Mouse (Mus musculus) heart, postnatal 10 days (tissue): ENCODE measurements at regions not wholly inside any gene's neighbourhood (a gene's known extent, or its start where the extent isn't known, plus 50 kb on each side); places are given as distances from the start of the nearest gene placed in this dataset.

ENCODE experiments used
- DNase-seq, 2 experiments: peaks; one replicate each; pipeline ENCODE4 v3.0.0; 2021
- intact Hi-C: fragments of 180-260 bp; cut with DNase I; formaldehyde crosslinking; loops from one replicate; pipeline ENCODE4 v1.15.1; 2025

DNA sequence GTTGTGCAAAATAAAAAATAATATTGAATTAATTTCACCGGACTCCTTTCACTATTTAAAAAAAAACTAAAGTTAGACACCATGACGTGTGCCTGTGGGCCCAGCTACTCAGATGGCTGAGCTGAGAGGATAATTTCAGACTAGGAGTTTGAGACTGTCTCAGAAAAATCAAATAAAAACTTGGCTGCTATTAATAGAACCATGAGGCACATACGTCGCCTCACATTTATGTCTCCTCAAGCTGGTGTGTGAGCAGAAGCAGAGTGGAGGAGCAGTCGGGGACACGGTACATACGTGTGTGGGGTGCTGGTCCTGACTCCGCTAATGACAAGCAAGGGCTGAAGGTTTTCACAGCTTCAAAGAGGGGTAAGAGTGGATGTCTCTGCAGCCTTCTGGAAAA is 52.8 kb upstream of the Dmrtb1 start:
- DNase-seq: no peak

GRCm38 (mm10) chr4:107737907-107738306 is 53.9 kb upstream of the Dmrtb1 start:
- intact Hi-C loops: loop anchor here (1.0 to 5.0 kb wide), 2 partner anchors 64 to 107 kb away; partner anchors contain the start of gene Lrp8
- peak; percentile 86 to 92 for DNase-seq

More for the DNA sequence above, 52.8 kb upstream of the Dmrtb1 start:
- intact Hi-C loops: loop anchor here (5.0 kb wide), 1 partner anchor 65 kb away; the partner anchor contains the start of gene Lrp8

DNA sequence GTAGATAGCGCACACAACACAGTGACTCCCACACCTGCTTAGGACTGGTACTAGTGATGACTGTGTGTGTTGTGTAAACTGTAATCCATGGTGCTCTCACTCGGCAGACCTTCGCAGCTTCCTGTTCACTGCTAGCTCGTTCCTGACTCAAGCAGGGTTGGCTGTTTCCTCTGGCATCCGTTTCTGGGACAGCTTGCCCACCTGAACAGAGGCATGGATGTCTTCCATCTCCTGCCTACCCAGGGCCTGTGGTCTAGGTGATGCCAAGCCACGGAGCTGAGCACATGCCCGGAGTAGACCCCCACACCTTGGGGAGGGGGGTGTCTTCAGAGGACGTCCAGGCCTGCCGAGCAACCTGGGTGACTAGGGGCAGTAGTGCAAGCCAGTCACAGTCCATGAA is 54.7 kb upstream of the Dmrtb1 start:
- no peak for DNase-seq

DNA sequence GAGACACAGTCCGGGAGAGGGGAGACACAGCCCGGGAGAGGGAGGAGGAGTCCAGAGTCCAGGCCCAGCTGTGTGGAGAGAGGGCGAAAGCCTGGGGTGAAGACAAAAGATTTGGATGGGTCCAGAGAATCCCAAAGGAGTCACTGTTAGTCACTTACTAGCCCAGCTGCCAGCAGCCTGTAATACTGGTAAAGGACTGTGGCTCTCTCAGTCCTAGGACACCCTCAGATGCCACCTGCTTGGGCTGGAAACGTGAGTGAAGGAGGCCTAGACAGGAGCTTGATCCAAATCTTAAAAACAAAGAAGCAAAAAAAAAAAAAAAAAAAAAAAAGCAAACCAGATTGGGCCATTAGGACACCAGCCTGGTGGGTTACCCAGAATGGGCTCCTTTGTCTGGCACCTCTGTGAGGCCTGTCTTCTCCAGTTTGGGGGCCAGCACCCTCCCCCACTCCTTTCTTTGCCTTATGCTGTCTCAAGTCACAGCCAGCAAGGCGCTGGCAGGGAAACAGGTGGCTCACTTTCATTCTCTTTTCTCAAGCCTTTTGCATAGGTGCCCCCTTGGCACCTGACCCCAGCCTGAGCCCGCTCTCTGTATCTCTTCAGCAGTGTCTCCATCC is 55.9 kb upstream of the Dmrtb1 start:
- DNase-seq: no peak
- intact Hi-C loops: loop anchor here (5.0 kb wide), 1 partner anchor 62 kb away; the partner anchor contains the start of gene Lrp8

More for the DNA sequence above, 54.7 kb upstream of the Dmrtb1 start:
- intact Hi-C loops: loop anchor here (1.0 to 5.0 kb wide), 2 partner anchors 64 to 107 kb away; partner anchors contain the start of gene Lrp8

GRCm38 (mm10) chr4:107743646-107744045 is 58.4 kb upstream of the Lrp8 start:
- DNase-seq: no peak
- intact Hi-C loops: no loop called here

- no peak for DNase-seq
- intact Hi-C loops: no loop called here
These were observed 55.7 kb upstream of the Lrp8 start for GRCm38 (mm10) chr4:107746366-107746765.

GRCm38 (mm10) chr4:107746923-107747431 is 55.1 kb upstream of the Lrp8 start:
- intact Hi-C loops: no loop called here
- DNase-seq: no peak

DNA sequence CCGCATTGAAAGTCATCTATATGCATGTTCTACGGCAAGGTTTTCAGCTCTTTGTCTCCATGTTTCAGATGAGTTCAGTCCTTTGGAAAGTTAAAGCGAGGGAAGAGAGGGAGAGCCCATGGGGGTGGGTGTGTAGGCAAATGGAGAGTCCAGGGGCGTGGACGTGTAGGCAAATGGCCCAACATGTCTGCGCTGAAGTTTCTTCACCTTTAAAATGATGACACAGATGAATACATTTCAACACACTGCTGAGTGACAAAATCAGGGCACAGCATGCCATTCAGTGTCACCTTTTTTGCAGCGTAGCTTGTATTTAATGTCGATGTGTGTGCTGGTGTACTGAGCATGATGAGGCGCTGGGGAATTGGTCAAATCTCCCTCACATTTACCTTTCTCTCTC is 54.6 kb upstream of the Lrp8 start:
- intact Hi-C loops: no loop called here
- DNase-seq: no peak

GRCm38 (mm10) chr4:107747907-107748628 is 54.0 kb upstream of the Lrp8 start:
- intact Hi-C loops: no loop called here
- DNase-seq: peak; percentile 7 to 17

- intact Hi-C loops: no loop called here
- no peak for DNase-seq
These were observed 53.0 kb upstream of the Lrp8 start for GRCm38 (mm10) chr4:107749045-107749444.

DNA sequence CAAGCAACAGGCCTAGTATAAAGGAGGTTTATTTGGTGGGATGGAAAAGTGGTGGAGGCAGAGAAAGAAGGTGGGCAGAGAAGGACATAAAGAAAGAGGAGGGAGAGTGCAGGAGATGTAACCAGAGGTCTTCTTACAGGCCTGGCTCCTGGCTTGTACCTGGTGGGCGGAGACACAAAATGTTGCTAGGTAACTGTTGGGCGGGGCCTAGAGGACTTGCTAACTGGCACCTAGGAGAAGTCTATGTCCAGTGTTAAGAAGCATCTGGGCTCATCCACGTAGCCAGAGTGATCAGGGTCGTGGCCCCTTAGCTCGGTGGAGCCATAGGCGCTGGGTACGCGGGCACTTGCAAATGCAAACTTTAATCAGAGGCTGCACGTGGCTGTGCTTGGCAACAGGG is 52.0 kb upstream of the Lrp8 start:
- intact Hi-C loops: no loop called here
- DNase-seq: no peak
